Mouse (Mus musculus) testis, adult 10 weeks (tissue): ENCODE measurements around the gene Nkap. TPM values are rescaled to one million over a fixed set of nuclear protein-coding genes. Genes with fewer than 3 reads are reported as not detected.

Experiments used
- polyA plus RNA-seq: library from polyadenylated mRNA; stranded (reverse); fragments of 350-450 nt; fragmentation: Illumina TruSeq; extraction: RNeasy Lipid Tissue Mini Kit (QIAGEN cat#74804); gene quantifications from one replicate; pipeline ENCODE4 v1.2.3, GENCODE M21; 2014; ENCODE audit warnings: low read depth, low replicate concordance

Nkap gene
- polyA plus RNA-seq = 3.8 TPM

GRCm38 (mm10) chrX:37126671-37127358 is at the start of gene Nkap:
TSS of gene Nkap (plus strand) at chrX:37126795.

GRCm38 (mm10) chrX:37084927-37085660 is 41.5 kb upstream of the Nkap start, which contains the start of gene Rpl39:
TSS of gene Rpl39 (minus strand) at chrX:37085402.

GRCm38 (mm10) chrX:37110193-37110880 is 16.3 kb upstream of the Nkap start, which contains the start of gene Upf3b:
TSS of gene Upf3b (minus strand) at chrX:37110322.

GRCm38 (mm10) chrX:37168742-37169141 is 42.1 kb downstream of the Nkap start, which contains the start of gene Akap14:
TSS of gene Akap14 (minus strand) at chrX:37168842.

GRCm38 (mm10) chrX:37191105-37191743 is 64.6 kb downstream of the Nkap start, which contains the start of the genes Ndufa1 and Rnf113a1:
TSS of gene Ndufa1 (minus strand) at chrX:37191163.
TSS of gene Rnf113a1 (plus strand) at chrX:37191245.

Other genes with a start within 250 kb of the Nkap start
- gene Nkrf, start 223.9 kb upstream of the Nkap start, polyA plus RNA-seq = 5.9 TPM
- gene Sept6, start 135.0 kb upstream of the Nkap start, polyA plus RNA-seq = 33.8 TPM
- gene Sowahd, start 78.0 kb upstream of the Nkap start, polyA plus RNA-seq = 1.3 TPM
- 57.6 TPM for gene Rpl39, start 41.4 kb upstream of the Nkap start, polyA plus RNA-seq
- 46.5 TPM for gene Upf3b, start 16.5 kb upstream of the Nkap start, polyA plus RNA-seq
- gene Akap14, start 42.0 kb downstream of the Nkap start, polyA plus RNA-seq = 29.0 TPM
- gene Ndufa1, start 64.4 kb downstream of the Nkap start, polyA plus RNA-seq = 57.3 TPM
- not detected for gene Rnf113a1, start 64.5 kb downstream of the Nkap start, polyA plus RNA-seq
- gene Gm9, start 84.2 kb downstream of the Nkap start, polyA plus RNA-seq = 14.8 TPM
- gene Rhox1, start 95.5 kb downstream of the Nkap start, polyA plus RNA-seq = not detected
- gene Rhox2a, start 118.2 kb downstream of the Nkap start, polyA plus RNA-seq = 0.46 TPM
- 0.25 TPM for gene Rhox3a, start 123.1 kb downstream of the Nkap start, polyA plus RNA-seq
- gene Rhox4a, start 138.5 kb downstream of the Nkap start, polyA plus RNA-seq = not detected